Mouse (Mus musculus): Measurements from ENCODE around the gene Barx2.
"Not testable (repeated sequence)": the region's sequence is repeated elsewhere in the genome, so short reads cannot be mapped to it uniquely, and the experiment has no call there.

Gene Barx2

GRCm38 (mm10) chr9:31912921-31913738 is at the start of gene Barx2:
TSS of gene Barx2 (minus strand) at chr9:31913462.
- peak; percentile 5 for DNase-seq

DNA sequence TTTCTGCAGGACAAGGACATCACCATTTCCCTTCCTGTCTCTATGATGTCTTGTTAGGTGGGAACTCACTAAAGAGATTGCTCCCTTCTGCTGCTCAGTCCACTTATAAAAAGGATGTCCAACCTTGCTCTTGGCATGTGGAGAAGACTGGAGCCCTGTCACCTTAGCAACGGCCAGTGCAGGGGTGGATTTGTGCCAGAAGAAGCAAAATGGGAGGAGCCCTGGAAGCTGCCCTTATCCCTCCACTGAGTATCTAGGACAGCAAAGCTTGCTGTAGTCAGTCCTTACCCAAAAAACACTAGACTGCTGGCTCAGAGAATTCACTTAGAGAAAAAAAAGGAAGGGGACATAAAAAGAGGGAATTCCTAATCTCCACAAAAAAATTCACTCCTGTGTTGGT is 49.0 kb upstream of the Barx2 start:
- DNase-seq, result peak; percentile 5

DNA sequence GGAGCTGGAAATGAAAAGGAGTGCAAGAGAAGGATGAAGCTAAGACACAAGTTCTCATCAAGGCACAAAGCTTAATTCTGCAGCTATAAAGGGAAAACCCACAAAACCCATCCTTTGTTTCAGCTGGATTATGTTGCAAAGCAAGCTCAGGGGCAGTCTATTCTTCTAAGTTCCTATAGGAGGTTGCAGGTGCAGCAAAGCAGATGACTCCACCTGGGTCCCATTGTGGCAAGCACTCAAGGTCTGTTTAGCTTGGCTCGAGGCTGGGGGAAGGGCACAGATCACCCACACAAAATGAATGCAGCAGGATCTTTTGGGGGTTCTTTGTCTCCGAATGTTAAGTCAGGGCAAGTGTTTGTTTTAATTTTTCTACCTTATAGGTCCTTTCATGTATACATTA is 47.2 kb upstream of the Barx2 start:
- DNase-seq, result no peak

- no peak for DNase-seq
Measured at GRCm38 (mm10) chr9:31958120-31958519, 44.9 kb upstream of the Barx2 start.

DNA sequence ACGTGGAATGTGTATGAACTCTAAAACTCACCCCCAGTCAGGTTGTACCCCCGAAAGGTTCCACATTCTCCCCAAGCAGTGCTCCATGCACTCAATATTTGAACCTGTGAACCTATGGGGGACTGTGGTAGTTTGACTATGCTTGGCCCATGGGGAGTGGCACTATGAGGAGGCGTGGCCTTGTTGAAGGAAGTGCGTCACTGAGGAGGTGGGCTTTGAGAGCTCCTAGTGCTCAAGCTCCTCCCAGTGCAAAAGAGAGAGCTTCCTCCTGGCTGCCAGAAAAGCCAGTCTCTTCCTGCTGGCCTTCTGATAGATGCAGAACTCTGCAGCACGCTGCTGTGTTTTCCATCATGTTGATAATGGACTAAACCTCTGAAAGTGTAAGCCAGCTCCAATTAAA is 37.2 kb upstream of the Barx2 start:
- DNase-seq, result no peak

GRCm38 (mm10) chr9:31949031-31949430 is 35.8 kb upstream of the Barx2 start:
- DNase-seq, result no peak

GRCm38 (mm10) chr9:31947051-31947450 is 33.8 kb upstream of the Barx2 start:
- DNase-seq, result no peak

DNA sequence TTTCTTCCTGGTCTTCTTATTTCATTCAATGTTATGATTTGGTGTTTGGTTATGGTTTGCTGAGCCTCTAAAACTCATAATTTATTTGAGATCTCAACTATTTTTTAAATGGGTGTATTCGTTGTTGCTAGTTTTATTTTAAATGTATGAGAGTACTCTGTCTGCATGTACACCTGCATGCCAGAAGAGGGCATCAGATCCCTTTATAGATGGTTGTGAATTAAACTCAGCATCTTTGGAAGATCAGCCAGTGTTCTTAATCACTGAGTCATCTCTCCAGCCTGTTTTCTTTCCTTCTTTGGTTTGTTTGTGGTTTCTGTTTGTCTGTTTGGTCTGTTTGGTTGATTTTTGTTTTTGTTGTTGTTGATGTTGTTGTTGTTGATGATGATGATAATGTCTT is 29.1 kb upstream of the Barx2 start:
- DNase-seq, result no peak

DNA sequence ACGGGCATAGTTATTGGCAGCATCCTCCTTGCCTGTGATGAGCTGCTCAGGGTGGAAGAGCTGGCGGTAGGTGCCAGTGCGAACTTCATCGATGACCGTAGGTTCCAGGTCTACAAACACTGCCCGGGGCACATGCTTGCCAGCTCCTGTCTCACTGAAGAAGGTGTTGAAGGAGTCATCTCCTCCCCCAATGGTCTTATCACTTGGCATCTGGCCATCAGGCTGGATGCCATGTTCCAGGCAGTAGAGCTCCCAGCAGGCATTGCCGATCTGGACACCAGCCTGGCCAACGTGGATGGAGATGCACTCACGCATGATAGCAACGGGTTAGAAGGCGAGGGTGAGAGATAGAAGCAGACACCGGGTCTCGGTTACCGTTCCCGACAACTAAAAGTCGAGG is 23.2 kb upstream of the Barx2 start:
- DNase-seq, result not testable (repeated sequence)

DNA sequence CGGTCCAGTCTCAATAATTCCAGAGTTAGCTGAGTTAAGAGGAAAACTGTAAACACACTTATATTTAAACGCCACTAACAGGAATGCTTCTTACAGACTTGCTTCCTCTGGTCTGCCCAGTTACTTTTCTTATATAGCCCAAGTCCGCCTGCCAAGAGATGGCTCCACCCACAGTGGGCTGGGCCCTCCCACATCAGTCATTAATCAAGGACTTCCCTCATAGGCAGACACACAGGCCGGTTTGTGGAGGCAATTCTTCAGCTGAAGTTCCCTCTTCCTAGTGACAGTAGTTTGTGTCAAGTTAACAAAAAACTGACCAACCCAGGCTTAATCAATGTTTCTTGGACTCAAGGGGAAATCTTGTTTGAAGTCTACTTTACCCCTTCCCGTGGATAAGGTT is 18.4 kb upstream of the Barx2 start:
- DNase-seq, result no peak

GRCm38 (mm10) chr9:31931255-31931654 is 18.0 kb upstream of the Barx2 start:
- no peak for DNase-seq

DNA sequence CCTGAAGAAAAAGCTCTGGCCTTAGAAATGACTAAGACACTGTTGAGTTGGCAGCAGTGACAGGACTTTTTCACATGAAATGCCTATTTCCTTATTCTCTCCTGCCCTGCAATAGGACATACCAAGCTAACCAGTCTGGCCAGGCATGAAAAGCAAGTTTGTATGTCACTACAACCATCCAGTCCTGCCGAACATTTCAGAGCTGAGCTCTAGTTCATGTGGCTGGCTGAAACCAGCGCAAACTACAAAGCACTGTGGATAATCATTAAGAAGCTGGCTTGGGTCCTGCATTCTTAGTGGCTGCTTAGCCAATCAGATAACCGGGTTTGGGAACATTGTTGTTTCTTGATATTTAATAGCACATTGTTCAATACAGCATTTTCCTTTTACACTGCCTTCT is 13.5 kb upstream of the Barx2 start:
- DNase-seq, result no peak

GRCm38 (mm10) chr9:31925830-31926624 is 12.8 kb upstream of the Barx2 start:
- DNase-seq, result peak; percentile 35

GRCm38 (mm10) chr9:31923529-31923928 is 10.3 kb upstream of the Barx2 start:
- DNase-seq, result no peak

GRCm38 (mm10) chr9:31919802-31920201 is 6.5 kb upstream of the Barx2 start:
- DNase-seq, result no peak

GRCm38 (mm10) chr9:31916421-31916820 is 3.2 kb upstream of the Barx2 start:
- DNase-seq, result no peak

DNA sequence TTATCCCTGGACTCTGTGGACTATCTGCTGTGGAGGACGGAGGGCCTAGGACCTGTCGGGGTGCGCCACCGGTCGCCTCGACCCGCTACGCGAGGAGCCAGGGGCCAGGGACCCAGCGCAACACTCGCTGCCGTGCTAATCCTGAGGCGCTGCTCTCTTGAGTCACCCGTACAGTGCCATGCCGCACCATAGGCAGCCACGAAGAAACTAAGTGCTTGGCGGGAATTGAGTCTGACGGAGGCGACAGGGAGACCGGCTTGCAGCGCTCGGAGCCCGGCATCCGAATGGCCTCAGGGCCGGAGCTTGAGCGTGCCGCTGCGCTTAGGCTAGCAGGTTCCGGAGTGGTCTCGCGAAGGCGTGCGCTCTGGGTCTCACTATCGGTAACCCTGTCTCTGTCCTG is 1.6 kb upstream of the Barx2 start:
- no peak for DNase-seq

GRCm38 (mm10) chr9:31913739-31914591 is 703 bp upstream of the Barx2 start:
- DNase-seq, result no peak

DNA sequence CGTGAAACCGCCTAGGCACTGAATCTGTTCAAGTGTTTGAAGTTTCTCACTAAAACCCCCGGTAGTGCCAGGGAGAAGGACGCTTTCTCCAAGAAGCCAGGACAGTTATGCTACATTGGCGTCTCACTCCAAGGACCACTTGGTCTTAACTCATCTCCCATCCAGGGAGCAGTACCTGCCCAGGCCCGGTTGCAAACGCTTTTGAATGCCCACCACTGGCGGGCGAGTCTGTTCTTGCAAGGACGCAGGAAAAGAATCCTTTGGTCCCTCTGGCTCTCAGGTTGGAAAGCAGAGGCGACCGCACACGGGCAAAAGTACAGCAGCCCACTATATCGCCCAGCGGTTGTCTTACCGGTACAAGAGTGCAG is 725 bp downstream of the Barx2 start:
- no peak for DNase-seq

DNA sequence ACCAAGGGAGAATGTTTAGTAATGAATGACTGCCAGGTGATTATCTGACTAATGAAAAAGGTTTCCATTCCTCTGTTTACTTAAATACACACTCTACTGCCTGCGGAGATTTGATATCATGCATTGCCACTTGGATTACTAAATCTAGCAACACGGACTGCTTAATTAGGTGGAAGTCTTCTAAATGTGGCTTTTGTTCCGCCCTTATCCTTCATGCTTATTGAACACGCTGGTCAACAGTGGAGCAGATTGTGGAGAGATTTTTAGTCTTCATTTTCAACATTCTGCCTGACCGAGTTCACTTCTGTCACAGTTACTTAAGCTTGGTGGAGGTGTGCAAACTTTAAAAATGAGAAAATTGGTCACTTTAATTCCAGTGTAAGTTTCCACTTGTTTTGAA is 3.0 kb downstream of the Barx2 start:
- DNase-seq, result no peak

GRCm38 (mm10) chr9:31901781-31902180 is 11.5 kb downstream of the Barx2 start:
- no peak for DNase-seq

- DNase-seq, result no peak
Measured at GRCm38 (mm10) chr9:31894775-31895320, 18.4 kb downstream of the Barx2 start.

DNA sequence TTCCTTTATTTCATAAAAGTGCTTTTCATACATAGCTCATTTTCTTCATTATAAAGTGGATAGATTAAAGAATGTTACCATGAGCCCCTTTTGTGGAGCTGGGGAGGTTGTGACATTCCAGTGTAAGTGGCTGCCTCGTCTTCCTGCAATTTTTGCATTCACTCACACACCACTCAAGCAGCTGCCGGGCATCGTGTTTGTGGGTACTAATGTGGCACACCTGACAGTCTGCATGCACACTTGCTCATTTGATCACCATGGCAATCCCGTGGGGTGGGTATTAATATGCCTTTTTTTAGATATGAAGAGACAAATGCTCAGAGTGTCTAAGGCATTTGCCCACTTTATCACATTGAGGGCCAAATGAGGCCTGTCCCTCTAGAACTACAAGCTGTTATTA is 24.9 kb downstream of the Barx2 start:
- no peak for DNase-seq

Data from cerebellum, adult 11 months (tissue).